Mouse (Mus musculus) lung, postnatal 0 days (tissue): ENCODE results near the gene Rnf146.

Experiments used
- CTCF ChIP-seq: IDR thresholded peaks from 2 replicates; pipeline ENCODE4 v1.5.1; 2016; ENCODE audit warnings: antibody characterized with exemption, mild to moderate bottlenecking
- EP300 ChIP-seq: IDR thresholded peaks from 2 replicates; pipeline ENCODE4 v1.6.1; 2016; ENCODE audit warnings: antibody characterized with exemption, mild to moderate bottlenecking, control low read depth

GRCm38 (mm10) chr10:29313064-29313638 lies 49.1 kb downstream of the Rnf146 start, which contains the start of gene Echdc1:
- TF ChIP-seq CTCF (peak; percentile 91), EP300 (no peak)
